Mouse (Mus musculus): ENCODE results near the gene Ccdc153. TPM values are rescaled to one million over a fixed set of nuclear protein-coding genes. Genes with fewer than 3 reads are reported as not detected.
A peak's percentile ranks its signal among the peaks of the same experiment; 100 is the strongest.

The Ccdc153 gene
- total RNA-seq, 2 experiments from 2014 or later: 0.77 to 1.1 TPM

DNA sequence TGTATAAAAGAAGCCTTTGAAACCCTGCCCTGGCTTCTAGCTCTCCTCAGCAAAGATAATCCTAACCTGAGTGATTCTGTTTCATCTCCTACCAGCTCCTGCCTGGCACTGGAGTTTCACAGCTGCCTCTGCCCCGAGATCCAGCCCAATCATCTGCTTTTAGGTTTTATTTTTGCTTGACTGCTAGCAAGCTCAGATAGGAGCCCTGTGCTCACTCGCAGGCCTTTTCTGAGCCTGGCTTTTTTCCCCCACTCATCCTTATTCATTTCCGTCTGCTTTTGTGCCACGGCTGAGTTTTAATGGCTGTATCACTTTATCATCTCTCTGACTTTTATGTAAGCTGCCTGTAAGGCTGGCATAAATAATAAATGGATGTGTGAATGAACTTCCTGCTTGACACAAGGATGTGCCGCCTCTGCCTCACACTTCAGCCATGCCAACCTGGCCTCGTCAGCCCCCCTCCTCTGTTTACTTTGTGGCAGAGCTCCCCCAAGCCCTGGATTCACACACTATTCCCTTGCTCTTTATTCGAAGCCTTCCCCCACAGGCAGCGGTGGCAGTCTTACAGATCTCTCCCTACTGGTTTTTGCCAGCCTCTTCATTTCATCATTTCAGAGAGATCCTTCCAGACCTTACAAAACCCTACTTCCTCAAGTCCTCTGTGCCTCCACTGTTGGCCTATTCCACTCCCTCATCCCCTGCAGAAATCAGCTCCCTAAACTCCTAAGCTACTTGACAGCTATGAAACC is 26.2 kb downstream of the Ccdc153 start:
- intact Hi-C loops (cut with DNase I): loop anchor here (1.0 kb wide), 1 partner anchor 26 kb away; the partner anchor contains the start of gene Ccdc153
- peak; percentile 43 to 50 for DNase-seq (ENCODE audit: extremely low spot score in 1 of 2, low spot score in 2 of 2)
- H3K4me3 ChIP-seq: no peak overlapping the region
- TF ChIP-seq CTCF (IDR thresholded peaks at IDR 0.05): no peak
- H3K27ac ChIP-seq: peak overlapping the region; percentile 98

DNA sequence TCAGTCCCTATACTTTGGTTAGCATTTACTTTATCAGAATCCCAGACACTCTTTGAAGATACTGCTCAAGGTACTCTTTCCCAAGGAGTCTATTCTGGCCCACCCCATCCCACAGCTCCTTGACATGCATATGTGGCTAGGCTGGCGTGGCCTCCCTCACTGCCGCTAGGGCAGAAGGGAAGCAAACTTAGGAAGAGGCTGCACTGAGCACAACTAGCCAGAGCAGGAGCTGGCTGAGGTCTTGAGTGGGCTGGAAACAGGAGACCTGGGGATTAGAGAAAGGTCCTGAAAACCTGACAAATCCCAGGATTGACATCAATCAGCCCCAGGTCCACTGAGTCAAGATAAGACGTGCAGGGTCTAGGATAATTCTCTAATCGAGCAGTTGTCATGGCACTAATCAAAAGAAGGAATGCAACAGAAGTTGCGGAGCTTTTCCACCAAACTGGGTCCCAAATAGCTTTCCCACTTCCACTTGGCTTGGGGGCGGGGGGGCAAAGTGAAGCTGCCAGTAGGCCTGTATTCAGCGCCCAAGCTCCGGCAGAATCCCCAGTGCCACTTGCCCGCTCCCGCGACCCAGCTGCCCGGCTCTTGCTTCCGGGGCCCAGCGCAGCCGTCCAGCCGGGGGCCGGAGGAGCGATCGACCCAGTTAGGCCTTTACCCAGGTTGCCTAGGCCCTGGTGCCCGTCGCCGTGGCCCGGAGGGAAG is 27.0 kb downstream of the Ccdc153 start:
- no peak for DNase-seq (ENCODE audit: extremely low spot score in 1 of 2, low spot score in 2 of 2)
- peak; percentile 21 for TF ChIP-seq CTCF (IDR thresholded peaks at IDR 0.05)
- intact Hi-C loops (cut with DNase I): loop anchor here (1.0 to 2.0 kb wide), 2 partner anchors 27 to 33 kb away; partner anchors contain the start of genes Cbl and Ccdc153

GRCm38 (mm10) chr9:44268027-44268360 is 27.5 kb downstream of the Ccdc153 start:
- H3K4me3 ChIP-seq: peak overlapping the region; percentile 67
- H3K27ac ChIP-seq: peak overlapping the region; percentile 98
- peak; percentile 80 to 81 for DNase-seq (ENCODE audit: extremely low spot score in 1 of 2, low spot score in 2 of 2)
- intact Hi-C loops (cut with DNase I): loop anchor here (2.0 kb wide), 1 partner anchor 33 kb away; the partner anchor contains the start of gene Cbl
- TF ChIP-seq CTCF (IDR thresholded peaks at IDR 0.05): peak; percentile 74

More for the DNA sequence above, 27.0 kb downstream of the Ccdc153 start:
- peak overlapping the region; percentile 98 for H3K27ac ChIP-seq
- H3K4me3 ChIP-seq: peak overlapping the region; percentile 67

GRCm38 (mm10) chr9:44268432-44268831 is 28.0 kb downstream of the Ccdc153 start, which contains the start of gene Nlrx1:
Gene Nlrx1, minus strand, starts transcription at chr9:44268599.
- H3K27ac ChIP-seq: peak within 1 kb of the TSS; percentile 98
- intact Hi-C loops (cut with DNase I): loop anchor here (2.0 kb wide), 1 partner anchor 34 kb away; the partner anchor contains the start of gene Cbl
- TF ChIP-seq CTCF (IDR thresholded peaks at IDR 0.05): no peak
- no peak for DNase-seq (ENCODE audit: extremely low spot score in 1 of 2, low spot score in 2 of 2)
- peak within 1 kb of the TSS; percentile 67 for H3K4me3 ChIP-seq

DNA sequence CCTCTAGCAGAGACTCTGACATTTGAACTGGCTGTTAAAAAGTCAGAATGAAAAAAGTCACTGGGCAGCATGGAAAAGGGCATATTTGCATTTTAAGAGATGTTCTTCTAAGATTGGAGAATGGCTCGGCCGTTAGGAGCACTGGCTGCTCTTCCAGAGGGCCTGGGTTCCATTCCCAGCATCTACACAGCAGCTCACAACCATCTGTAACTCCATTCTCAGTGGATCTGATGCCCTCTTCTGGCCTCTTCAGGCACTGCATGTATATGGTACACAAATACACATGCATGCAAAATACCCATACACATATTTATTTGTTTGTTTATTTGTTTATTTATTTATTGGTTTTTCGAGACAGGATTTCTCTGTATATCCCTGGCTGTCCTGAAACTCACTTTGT is 28.6 kb downstream of the Ccdc153 start:
- TF ChIP-seq CTCF (IDR thresholded peaks at IDR 0.05): peak; percentile 56
- Histone ChIP-seq H3K27ac (no peak overlapping the region), H3K4me3 (no peak overlapping the region)
- DNase-seq (ENCODE audit: extremely low spot score in 1 of 2, low spot score in 2 of 2): no peak
- intact Hi-C loops (cut with DNase I): loop anchor here (2.0 kb wide), 1 partner anchor 34 kb away; the partner anchor contains the start of gene Cbl

DNA sequence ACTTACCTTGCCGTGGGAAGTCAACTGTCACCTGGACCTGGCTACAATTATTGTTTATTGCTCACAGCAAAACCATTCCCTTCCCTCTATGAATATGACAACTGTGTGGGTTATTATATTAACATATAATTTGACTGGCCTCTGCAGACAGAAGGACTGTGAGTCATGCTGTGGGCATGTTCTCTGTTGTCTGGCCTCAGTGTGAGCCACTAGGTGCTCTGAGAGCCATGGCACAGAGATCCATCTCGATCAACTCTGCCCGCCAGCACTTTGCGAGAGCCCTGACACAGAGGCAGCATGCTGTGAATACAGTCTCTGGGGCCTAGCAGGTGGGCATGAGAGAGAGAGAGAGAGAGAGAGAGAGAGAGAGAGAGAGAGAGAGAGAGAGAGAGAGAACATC is 29.5 kb downstream of the Ccdc153 start:
- TF ChIP-seq CTCF (IDR thresholded peaks at IDR 0.05): no peak
- no peak for DNase-seq (ENCODE audit: extremely low spot score in 1 of 2, low spot score in 2 of 2)
- Histone ChIP-seq H3K4me3 (no peak overlapping the region), H3K27ac (no peak overlapping the region)
- intact Hi-C loops (cut with DNase I): loop anchor here (2.0 kb wide), 1 partner anchor 35 kb away; the partner anchor contains the start of gene Cbl

- no peak for TF ChIP-seq CTCF (IDR thresholded peaks at IDR 0.05)
- DNase-seq (ENCODE audit: extremely low spot score in 1 of 2, low spot score in 2 of 2): no peak
- Histone ChIP-seq H3K27ac (no peak overlapping the region), H3K4me3 (no peak overlapping the region)
- intact Hi-C loops (cut with DNase I): no loop called here
Observed at GRCm38 (mm10) chr9:44283183-44283582, 42.7 kb downstream of the Ccdc153 start.

- no peak for DNase-seq (ENCODE audit: extremely low spot score in 1 of 2, low spot score in 2 of 2)
- TF ChIP-seq CTCF (IDR thresholded peaks at IDR 0.05): no peak
- Histone ChIP-seq H3K4me3 (peak overlapping the region; percentile 11; the same call in 1 of the 2 replicates), H3K27ac (no peak overlapping the region)
- intact Hi-C loops (cut with DNase I): no loop called here
Observed at GRCm38 (mm10) chr9:44286256-44286850, 45.9 kb downstream of the Ccdc153 start.

DNA sequence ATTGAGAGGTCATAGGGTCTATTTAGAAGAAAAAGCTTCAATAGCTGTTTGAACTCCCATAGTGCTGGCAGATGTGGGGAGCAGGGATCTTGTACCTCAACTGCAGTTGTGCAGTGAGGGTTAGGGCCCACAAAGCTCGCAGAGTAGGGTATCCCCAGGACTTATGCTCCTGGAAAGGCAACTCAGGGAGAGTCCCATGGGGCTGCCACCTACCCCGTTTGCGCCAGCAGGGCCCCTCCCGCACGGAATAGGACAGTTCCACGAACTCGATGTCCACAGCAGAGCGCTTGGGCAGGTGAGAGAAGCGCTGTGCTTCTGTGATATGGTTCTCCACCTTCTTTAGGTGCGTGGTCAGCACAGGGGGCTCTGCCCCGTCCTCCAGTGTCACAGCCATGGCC is 46.5 kb downstream of the Ccdc153 start:
- intact Hi-C loops (cut with DNase I): loop anchor here (1.0 kb wide), 1 partner anchor 53 kb away; the partner anchor contains the start of gene Cbl
- Histone ChIP-seq H3K4me3 (peak overlapping the region; percentile 90), H3K27ac (peak overlapping the region; percentile 88)
- no peak for TF ChIP-seq CTCF (IDR thresholded peaks at IDR 0.05)
- DNase-seq (ENCODE audit: extremely low spot score in 1 of 2, low spot score in 2 of 2): no peak

- intact Hi-C loops (cut with DNase I): loop anchor here (1.0 kb wide), 1 partner anchor 53 kb away; the partner anchor contains the start of gene Cbl
- TF ChIP-seq CTCF (IDR thresholded peaks at IDR 0.05): no peak
- DNase-seq (ENCODE audit: extremely low spot score in 1 of 2, low spot score in 2 of 2): peak in 1 of 2 experiments; percentile 47
- peak overlapping the region; percentile 88 for H3K27ac ChIP-seq
- H3K4me3 ChIP-seq: peak overlapping the region; percentile 90
Observed at GRCm38 (mm10) chr9:44287401-44288075, 47.1 kb downstream of the Ccdc153 start.
